Mouse (Mus musculus): ENCODE data around the gene Tmem221. TPM values are rescaled to one million over a fixed set of nuclear protein-coding genes. Genes with fewer than 3 reads are reported as not detected.
A peak's percentile ranks its signal among the peaks of the same experiment; 100 is the strongest.

Gene Tmem221
- polyA plus RNA-seq, 1 experiment from 2014 or later = not detected

DNA sequence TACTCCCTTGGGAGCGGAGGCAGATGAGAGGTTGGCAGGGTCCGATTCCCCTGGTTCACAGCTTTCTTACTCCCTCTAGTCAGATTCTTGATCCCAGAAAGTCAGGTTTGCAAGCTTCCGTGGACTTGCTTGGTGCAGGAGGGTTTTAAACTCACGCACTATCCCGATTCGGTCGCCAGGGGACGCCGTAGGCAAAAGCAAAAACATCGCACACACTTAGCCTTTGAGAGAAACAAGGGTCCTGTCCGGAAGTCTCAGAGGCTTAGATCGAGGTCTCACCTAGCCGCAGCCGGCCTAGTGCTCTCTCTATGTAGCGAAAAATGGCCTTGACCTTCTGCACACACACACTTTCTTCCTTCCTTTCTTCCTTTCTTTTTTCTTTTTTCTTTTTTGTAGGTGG, 2.7 kb upstream of the Tmem221 start:
- Histone ChIP-seq H3K9me3 (ENCODE audit: control insufficient read depth, low read length) (no peaks in the 10 kb centered on the region), H3K36me3 (ENCODE audit: control insufficient read depth, insufficient read depth, low read length) (no peaks in the 10 kb centered on the region), H3K27me3 (ENCODE audit: control insufficient read depth, insufficient read depth, low read length) (peaks cover 59% of the 10 kb centered on the region), H3K4me1 (ENCODE audit: control insufficient read depth, insufficient read depth, low read length) (peaks cover 5% of the 10 kb centered on the region; the same call in 1 of the 2 replicates), H3K4me3 (ENCODE audit: low read depth, low read length) (no peak overlapping the region), H3K4me2 (ENCODE audit: low read depth, low read length) (no peak overlapping the region), H3K27ac (ENCODE audit: low read depth, low read length) (no peak overlapping the region), H3K9ac (replicated peaks; ENCODE audit: low read depth, low read length) (no peak overlapping the region)
- peak; percentile 48; the same call in 1 of the 2 replicates for ATAC-seq (ENCODE audit: low read depth)
- WGBS = 4% methylated on average over 15 of the region's 15 CpGs

DNA sequence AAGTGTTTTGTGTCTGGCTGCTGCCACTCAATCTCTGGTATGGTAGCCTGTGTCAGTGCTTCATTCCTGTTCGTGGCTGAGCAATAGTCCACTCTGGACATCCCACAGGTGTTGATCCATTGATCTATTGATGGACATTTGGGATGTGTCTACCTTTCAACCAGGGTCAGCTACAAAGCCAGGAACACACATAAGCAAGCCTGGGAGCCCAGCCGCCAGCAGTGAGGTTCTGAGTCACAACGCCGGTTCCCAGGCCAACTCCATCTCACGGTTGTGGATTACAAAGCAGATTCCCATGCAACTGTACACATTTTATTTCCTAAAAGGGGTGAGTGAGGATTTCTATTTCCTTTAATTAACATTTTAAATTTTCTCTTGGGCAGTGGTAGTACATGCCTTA, 2.1 kb upstream of the Tmem221 start:
- ATAC-seq (ENCODE audit: low read depth) = no peak
- Histone ChIP-seq H3K27ac (ENCODE audit: low read depth, low read length) (no peak overlapping the region), H3K4me3 (ENCODE audit: low read depth, low read length) (no peak overlapping the region), H3K4me2 (ENCODE audit: low read depth, low read length) (no peak overlapping the region), H3K9ac (replicated peaks; ENCODE audit: low read depth, low read length) (no peak overlapping the region), H3K4me1 (ENCODE audit: control insufficient read depth, insufficient read depth, low read length) (peaks cover 5% of the 10 kb centered on the region; the same call in 1 of the 2 replicates), H3K36me3 (ENCODE audit: control insufficient read depth, insufficient read depth, low read length) (no peaks in the 10 kb centered on the region), H3K9me3 (ENCODE audit: control insufficient read depth, low read length) (no peaks in the 10 kb centered on the region), H3K27me3 (ENCODE audit: control insufficient read depth, insufficient read depth, low read length) (peaks cover 60% of the 10 kb centered on the region)
- 82% methylated on average over 5 of the region's 5 CpGs for WGBS

DNA sequence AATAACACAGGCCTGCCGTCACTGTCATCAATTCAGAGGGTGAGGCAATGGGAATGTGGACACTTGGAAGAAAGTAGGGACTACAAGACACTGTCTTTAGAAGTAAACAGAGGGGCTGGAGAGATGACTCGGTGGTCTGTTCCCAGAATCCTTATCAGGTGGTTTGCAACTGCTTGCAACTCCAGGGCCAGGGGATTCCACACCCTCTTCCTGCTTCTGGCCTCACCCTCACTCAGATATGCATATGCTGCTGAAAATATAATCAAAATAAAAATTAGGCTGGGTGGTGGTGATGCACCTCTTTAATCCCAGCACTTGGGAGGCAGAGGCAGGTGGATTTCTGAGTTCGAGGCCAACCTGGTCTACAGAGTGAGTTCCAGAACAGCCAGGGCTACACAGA, 1.4 kb upstream of the Tmem221 start:
- H3K27me3 ChIP-seq (ENCODE audit: control insufficient read depth, insufficient read depth, low read length) = peaks cover 60% of the 10 kb centered on the region
- no peak overlapping the region for H3K4me2 ChIP-seq (ENCODE audit: low read depth, low read length)
- no peaks in the 10 kb centered on the region for H3K36me3 ChIP-seq (ENCODE audit: control insufficient read depth, insufficient read depth, low read length)
- peaks cover 5% of the 10 kb centered on the region; the same call in 1 of the 2 replicates for H3K4me1 ChIP-seq (ENCODE audit: control insufficient read depth, insufficient read depth, low read length)
- no peak overlapping the region for H3K27ac ChIP-seq (ENCODE audit: low read depth, low read length)
- H3K4me3 ChIP-seq (ENCODE audit: low read depth, low read length) = no peak overlapping the region
- 80% methylated on average over 3 of the region's 3 CpGs for WGBS
- H3K9ac ChIP-seq (replicated peaks; ENCODE audit: low read depth, low read length) = no peak overlapping the region
- H3K9me3 ChIP-seq (ENCODE audit: control insufficient read depth, low read length) = no peaks in the 10 kb centered on the region
- no peak for ATAC-seq (ENCODE audit: low read depth)

DNA sequence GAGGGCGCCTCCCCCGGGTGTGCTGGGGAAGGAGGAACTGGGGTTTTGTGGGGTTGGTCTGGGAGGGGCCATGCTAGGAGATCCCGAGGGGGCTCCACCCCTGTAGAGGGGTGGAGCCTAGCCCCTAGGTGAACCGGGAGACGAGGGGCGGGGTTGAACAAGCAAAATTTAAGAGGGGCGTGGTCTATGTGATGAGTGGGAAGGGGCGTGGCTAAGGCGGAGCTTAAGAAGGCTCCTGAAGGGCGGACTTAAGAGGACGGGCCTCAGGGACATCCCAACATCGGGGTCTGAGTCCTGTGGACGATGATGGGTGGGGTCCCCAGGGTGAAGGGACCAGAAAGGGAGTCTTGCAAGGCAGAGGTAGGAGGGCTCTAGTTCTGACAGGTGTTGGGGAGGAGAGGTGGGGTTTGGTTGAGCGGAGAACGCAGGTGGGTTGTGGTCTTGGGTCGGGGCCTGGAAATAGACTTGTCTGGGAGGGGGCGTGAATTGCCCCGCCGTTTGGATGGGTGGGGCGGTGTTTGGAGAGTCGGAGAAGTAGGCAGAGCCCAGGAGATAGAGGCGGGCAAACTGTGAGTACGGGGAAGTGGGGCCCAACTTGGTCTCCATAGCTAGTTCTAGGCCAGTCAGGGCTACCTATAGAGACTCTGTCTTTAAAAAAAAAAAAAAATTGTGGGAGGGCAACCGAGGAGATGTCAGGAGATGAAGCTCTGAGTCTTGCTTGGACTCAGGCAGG, 453 bp upstream of the Tmem221 start:
- WGBS = 1% methylated on average over 24 of the region's 24 CpGs
- peaks cover 60% of the 10 kb centered on the region for H3K27me3 ChIP-seq (ENCODE audit: control insufficient read depth, insufficient read depth, low read length)
- H3K27ac ChIP-seq (ENCODE audit: low read depth, low read length) = no peak overlapping the region
- no peaks in the 10 kb centered on the region for H3K9me3 ChIP-seq (ENCODE audit: control insufficient read depth, low read length)
- H3K4me1 ChIP-seq (ENCODE audit: control insufficient read depth, insufficient read depth, low read length) = peaks cover 5% of the 10 kb centered on the region; the same call in 1 of the 2 replicates
- peak overlapping the region; percentile 15; the same call in 1 of the 2 replicates for H3K4me3 ChIP-seq (ENCODE audit: low read depth, low read length)
- no peak for ATAC-seq (ENCODE audit: low read depth)
- no peak overlapping the region for H3K9ac ChIP-seq (replicated peaks; ENCODE audit: low read depth, low read length)
- no peaks in the 10 kb centered on the region for H3K36me3 ChIP-seq (ENCODE audit: control insufficient read depth, insufficient read depth, low read length)
- H3K4me2 ChIP-seq (ENCODE audit: low read depth, low read length) = peak overlapping the region; percentile 35; the same call in 1 of the 2 replicates

DNA sequence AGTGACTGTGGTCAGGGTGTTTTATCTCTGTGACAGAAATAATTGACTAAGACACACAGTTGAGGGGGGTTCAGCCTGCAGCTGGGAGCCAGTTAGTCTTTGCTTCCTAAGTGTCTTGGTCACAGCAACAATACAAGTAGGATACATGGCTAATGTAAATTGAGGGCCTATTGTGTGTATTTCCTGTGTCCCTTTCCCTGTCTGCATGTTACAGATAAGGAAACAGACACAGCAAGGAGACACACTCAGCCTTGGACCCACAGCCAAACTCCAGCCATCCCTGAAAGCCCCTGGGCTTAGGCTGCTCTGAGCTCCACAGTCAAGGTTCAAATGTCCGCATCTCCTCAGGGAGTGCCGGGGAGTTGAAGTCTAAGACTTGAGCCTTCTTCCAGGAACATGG, 4.0 kb downstream of the Tmem221 start:
- Histone ChIP-seq H3K9me3 (ENCODE audit: control insufficient read depth, low read length) (no peaks in the 10 kb centered on the region), H3K36me3 (ENCODE audit: control insufficient read depth, insufficient read depth, low read length) (no peaks in the 10 kb centered on the region), H3K4me3 (ENCODE audit: low read depth, low read length) (no peak overlapping the region), H3K4me2 (ENCODE audit: low read depth, low read length) (no peak overlapping the region), H3K27me3 (ENCODE audit: control insufficient read depth, insufficient read depth, low read length) (peaks cover 31% of the 10 kb centered on the region), H3K4me1 (ENCODE audit: control insufficient read depth, insufficient read depth, low read length) (peaks cover 5% of the 10 kb centered on the region; the same call in 1 of the 2 replicates), H3K9ac (replicated peaks; ENCODE audit: low read depth, low read length) (no peak overlapping the region), H3K27ac (ENCODE audit: low read depth, low read length) (no peak overlapping the region)
- no peak for ATAC-seq (ENCODE audit: low read depth)
- 95% methylated on average over 2 of the region's 2 CpGs for WGBS

- Histone ChIP-seq H3K9me3 (ENCODE audit: control insufficient read depth, low read length) (no peaks in the 10 kb centered on the region), H3K4me2 (ENCODE audit: low read depth, low read length) (no peak overlapping the region), H3K36me3 (ENCODE audit: control insufficient read depth, insufficient read depth, low read length) (no peaks in the 10 kb centered on the region), H3K27ac (ENCODE audit: low read depth, low read length) (no peak overlapping the region), H3K9ac (replicated peaks; ENCODE audit: low read depth, low read length) (no peak overlapping the region), H3K27me3 (ENCODE audit: control insufficient read depth, insufficient read depth, low read length) (peaks cover 26% of the 10 kb centered on the region), H3K4me1 (ENCODE audit: control insufficient read depth, insufficient read depth, low read length) (peaks cover 5% of the 10 kb centered on the region; the same call in 1 of the 2 replicates), H3K4me3 (ENCODE audit: low read depth, low read length) (no peak overlapping the region)
- WGBS = 79% methylated on average over 6 of the region's 6 CpGs
- no peak for ATAC-seq (ENCODE audit: low read depth)
These were observed 4.7 kb downstream of the Tmem221 start for GRCm38 (mm10) chr8:71554001-71554400.

DNA sequence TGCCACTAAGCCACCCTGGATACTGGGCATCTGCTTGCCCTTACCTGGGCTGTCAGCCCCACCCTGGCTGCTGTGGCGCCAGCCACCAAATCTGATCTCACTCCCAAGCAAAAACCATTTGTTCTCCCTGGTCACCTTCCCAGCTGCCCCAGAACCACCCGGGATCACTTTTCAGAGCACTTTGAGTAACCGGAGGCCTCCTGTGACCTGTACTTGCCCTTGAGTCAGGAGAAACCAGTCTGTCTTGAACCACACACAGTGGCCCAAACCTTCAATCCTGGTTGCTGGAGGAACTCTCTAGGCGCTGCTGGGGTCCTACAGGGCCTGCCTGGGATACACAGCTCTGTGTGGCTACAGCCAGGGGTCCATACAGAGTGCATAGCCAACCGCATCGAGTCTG, 5.9 kb downstream of the Tmem221 start:
- no peak for ATAC-seq (ENCODE audit: low read depth)
- WGBS = 80% methylated on average over 6 of the region's 6 CpGs

GRCm38 (mm10) chr8:71550754-71551153, 7.9 kb downstream of the Tmem221 start:
- Histone ChIP-seq H3K9me3 (ENCODE audit: control insufficient read depth, low read length) (no peaks in the 10 kb centered on the region), H3K27me3 (ENCODE audit: control insufficient read depth, insufficient read depth, low read length) (no peaks in the 10 kb centered on the region), H3K4me1 (ENCODE audit: control insufficient read depth, insufficient read depth, low read length) (no peaks in the 10 kb centered on the region), H3K36me3 (ENCODE audit: control insufficient read depth, insufficient read depth, low read length) (peaks cover 7% of the 10 kb centered on the region; the same call in 1 of the 2 replicates), H3K27ac (ENCODE audit: low read depth, low read length) (no peak overlapping the region), H3K4me3 (ENCODE audit: low read depth, low read length) (no peak overlapping the region), H3K9ac (replicated peaks; ENCODE audit: low read depth, low read length) (no peak overlapping the region), H3K4me2 (ENCODE audit: low read depth, low read length) (no peak overlapping the region)
- 67% methylated on average over 7 of the region's 7 CpGs for WGBS
- no peak for ATAC-seq (ENCODE audit: low read depth)

More for the DNA sequence above, 5.9 kb downstream of the Tmem221 start:
- H3K9me3 ChIP-seq (ENCODE audit: control insufficient read depth, low read length) = no peaks in the 10 kb centered on the region
- peaks cover 15% of the 10 kb centered on the region for H3K27me3 ChIP-seq (ENCODE audit: control insufficient read depth, insufficient read depth, low read length)
- H3K9ac ChIP-seq (replicated peaks; ENCODE audit: low read depth, low read length) = no peak overlapping the region
- H3K36me3 ChIP-seq (ENCODE audit: control insufficient read depth, insufficient read depth, low read length) = 0 out of 2 replicates have a peak, but pooled peaks cover 5% of the 10 kb centered on the region
- no peak overlapping the region for H3K4me2 ChIP-seq (ENCODE audit: low read depth, low read length)
- H3K27ac ChIP-seq (ENCODE audit: low read depth, low read length) = no peak overlapping the region
- H3K4me3 ChIP-seq (ENCODE audit: low read depth, low read length) = no peak overlapping the region
- no peaks in the 10 kb centered on the region for H3K4me1 ChIP-seq (ENCODE audit: control insufficient read depth, insufficient read depth, low read length)

DNA sequence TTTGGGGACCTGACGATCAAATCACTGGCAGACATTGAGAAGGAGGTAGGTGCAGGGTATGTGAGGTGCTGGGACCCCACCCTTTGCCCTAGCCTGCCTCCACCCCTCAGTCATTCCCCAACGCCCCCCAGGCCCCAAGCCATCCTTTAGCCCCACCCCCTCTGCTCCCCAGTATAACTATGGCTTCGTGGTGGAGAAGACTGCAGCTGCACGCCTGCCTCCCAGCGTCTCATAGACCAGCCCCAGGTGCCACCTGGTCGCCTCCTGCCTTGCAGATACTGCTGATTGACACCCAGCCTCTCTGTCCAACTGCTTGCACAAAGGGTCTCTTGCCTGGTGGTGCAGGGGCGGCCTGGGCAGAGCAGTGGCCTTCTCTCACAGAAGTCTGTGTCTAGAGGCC, 11.1 kb downstream of the Tmem221 start:
- Histone ChIP-seq H3K27ac (ENCODE audit: low read depth, low read length) (no peak overlapping the region), H3K36me3 (ENCODE audit: control insufficient read depth, insufficient read depth, low read length) (peaks cover 14% of the 10 kb centered on the region; the same call in 1 of the 2 replicates), H3K4me2 (ENCODE audit: low read depth, low read length) (no peak overlapping the region), H3K4me3 (ENCODE audit: low read depth, low read length) (no peak overlapping the region), H3K9ac (replicated peaks; ENCODE audit: low read depth, low read length) (no peak overlapping the region), H3K9me3 (ENCODE audit: control insufficient read depth, low read length) (no peaks in the 10 kb centered on the region), H3K4me1 (ENCODE audit: control insufficient read depth, insufficient read depth, low read length) (peaks cover 4% of the 10 kb centered on the region; the same call in 1 of the 2 replicates), H3K27me3 (ENCODE audit: control insufficient read depth, insufficient read depth, low read length) (no peaks in the 10 kb centered on the region)
- WGBS = 86% methylated on average over 7 of the region's 7 CpGs
- ATAC-seq (ENCODE audit: low read depth) = no peak

Data from neural tube, embryonic 14.5 days (tissue).